Mouse (Mus musculus): ENCODE data around the gene Fktn.

GRCm38 (mm10) chr4:53710555-53711328, 3.1 kb upstream of the Fktn start:
- TF ChIP-seq CTCF (IDR thresholded peaks at IDR 0.05; ENCODE audit: low read depth) (no peak), EP300 (IDR thresholded peaks at IDR 0.05; ENCODE audit: low read depth) (no peak)
